Mouse (Mus musculus): Measurements from ENCODE around the gene Atcay. TPM values are rescaled to one million over a fixed set of nuclear protein-coding genes. Genes with fewer than 3 reads are reported as not detected.
A peak's percentile ranks its signal among the peaks of the same experiment; 100 is the strongest.
"Not testable (repeated sequence)": the region's sequence is repeated elsewhere in the genome, so short reads cannot be mapped to it uniquely, and the experiment has no call there.

The Atcay gene
- total RNA-seq, 2 experiments from 2014 or later, result 170 to 177 TPM

DNA sequence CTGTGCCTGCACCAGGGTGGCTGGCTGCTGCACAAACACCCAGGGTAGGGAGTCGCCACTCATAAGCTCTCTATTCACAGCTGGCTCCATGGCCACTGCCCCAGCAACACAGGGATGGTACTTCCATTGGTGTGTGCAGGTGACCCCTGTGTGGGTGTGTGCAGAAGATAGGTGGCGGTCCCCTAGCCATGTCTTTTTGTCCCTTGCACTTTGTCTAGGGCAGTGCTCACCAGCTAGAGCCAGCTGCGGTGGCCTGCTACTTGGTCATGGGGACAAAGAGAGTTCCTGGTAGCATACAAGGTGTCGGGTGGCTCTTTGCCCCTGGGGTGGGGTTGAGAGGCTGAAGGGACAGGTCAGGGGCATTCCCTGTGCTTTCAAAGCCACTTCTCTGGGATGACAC, 13.5 kb upstream of the Atcay start:
- DNase-seq (ENCODE audit: low spot score in 2 of 2), result no peak

DNA sequence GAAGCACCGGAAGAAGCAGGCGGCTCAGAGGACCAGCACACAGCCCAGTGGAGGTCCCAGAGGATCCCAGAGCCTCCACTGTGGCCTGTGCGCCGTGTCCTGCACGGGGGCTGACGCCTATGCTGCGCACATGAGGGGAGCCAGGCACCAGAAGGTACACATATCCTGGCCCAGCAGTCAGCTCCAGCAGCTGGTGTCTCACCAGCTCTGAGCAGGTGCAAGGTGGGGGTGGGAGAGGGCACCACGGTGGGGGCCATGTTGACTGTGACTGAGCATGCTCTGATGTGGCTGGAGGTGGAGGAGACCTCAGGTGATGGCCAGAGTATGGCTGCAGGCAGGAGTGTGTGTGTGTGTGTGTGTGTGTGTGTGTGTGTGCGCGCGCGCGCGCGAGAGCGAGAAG, 11.4 kb upstream of the Atcay start:
- DNase-seq (ENCODE audit: low spot score in 2 of 2), result no peak

DNA sequence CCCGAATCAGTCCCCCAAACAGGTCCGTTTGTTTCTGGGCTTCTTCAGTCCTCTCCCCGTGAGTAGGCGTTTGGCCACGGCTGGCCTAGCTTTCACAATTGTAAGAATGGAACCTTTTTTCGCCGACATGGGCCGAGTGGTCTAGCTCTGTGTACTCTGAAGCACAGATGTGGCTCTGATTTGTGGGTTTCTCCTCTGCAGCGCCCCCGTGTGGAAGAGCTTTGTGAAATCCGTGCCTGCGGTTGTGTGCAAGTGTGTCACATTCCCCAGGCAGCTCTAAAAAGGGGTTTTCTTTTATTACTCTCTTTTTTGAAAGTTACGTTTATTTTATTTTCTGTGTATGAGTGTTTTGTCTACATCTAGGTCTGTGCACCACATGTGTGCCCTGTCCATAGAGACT, 10.2 kb upstream of the Atcay start:
- peak; percentile 76 to 78 for DNase-seq (ENCODE audit: low spot score in 2 of 2)

DNA sequence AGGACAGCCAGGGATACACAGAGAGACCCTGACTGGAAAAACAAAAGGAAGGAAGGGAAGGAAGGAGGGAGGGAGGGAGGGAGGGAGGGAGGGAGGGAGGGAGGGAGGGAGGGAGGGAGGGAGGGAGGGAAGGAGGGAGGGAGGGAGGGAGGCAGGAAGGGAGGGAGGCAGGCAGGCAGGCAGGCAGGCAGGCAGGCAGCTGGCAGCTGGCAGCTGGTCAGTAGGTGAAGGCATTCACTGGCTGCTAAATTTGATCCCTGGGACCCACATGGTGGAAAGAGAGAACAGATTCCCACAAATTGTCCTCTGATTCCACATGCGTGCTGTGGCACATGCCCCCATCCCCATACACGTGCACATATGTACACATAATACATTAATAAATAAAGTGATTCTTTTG, 8.0 kb upstream of the Atcay start:
- no peak for DNase-seq (ENCODE audit: low spot score in 2 of 2)

DNA sequence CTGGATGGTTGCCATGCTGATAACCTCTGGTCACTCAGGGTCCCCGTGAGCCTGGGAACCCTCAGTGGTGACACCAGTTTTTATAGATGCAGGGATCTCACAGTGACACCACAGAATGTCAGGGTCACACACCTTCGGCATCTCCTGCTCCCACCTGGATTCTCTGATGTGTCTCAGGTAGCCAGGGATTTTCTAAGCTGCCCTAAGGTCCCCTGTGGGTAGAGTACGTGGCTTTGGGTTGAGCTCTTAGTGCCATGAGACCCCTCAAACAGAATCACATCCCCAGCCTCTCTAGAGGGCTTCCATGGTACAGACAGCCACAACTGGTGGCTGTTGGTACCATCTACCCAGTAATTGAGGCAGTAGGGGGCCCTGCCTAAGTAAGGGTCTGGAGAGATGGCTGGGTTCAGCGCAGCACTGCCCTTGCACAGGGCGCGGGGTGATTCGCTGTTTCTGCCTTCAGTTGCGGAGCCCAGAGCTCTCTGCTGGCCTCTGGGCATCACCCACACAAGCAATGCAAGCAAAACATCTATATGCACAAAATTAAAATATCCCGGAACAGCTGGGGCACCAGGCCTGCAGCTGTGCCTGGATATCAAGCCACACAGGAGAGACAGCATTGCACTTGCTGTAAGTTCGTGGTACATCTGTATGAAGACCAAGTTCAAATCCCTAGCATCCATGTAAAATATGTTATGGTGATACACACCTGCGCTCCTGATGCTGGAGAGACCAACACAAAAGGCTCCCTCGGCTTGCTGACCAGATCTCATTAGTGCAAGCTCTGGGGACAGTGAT, 6.0 kb upstream of the Atcay start:
- DNase-seq (ENCODE audit: low spot score in 2 of 2), result no peak

DNA sequence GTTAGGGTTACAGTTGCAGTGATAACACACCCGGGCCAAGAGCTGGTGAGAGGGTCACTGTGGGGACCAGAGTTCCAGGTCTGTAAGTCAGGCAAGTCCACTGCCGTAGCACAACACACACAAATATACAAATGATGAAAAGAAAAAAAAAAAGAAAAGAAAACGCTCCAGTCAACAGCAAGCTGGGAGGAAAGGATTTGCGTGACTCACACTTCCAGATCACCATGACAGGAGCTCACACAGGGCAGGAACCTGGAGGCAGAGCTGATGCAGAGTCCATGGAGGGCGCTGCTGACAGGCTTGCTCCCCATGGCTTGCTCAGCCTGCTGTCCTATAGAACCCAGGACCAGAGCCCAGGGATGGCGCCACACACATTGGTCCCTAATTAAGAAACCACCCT, 3.6 kb upstream of the Atcay start:
- DNase-seq (ENCODE audit: low spot score in 2 of 2), result no peak

DNA sequence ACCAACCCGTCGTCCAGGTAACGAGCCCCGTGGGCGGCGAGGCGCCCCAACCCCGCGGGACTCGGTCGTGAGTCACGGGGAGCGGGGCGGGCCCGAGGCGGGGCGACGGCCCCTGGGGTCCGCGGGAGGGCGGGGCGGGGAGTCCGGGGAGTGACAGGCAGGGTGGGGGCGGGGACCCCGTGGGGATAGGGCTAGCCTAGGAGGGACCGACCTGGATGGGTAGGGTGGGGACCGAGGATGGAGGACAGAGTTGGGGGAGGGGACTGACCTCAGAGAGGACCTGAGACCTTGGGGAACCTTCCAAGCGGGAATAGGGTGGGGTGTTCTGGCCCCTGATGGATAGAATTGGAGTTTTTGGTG, 2.6 kb upstream of the Atcay start:
- no peak for DNase-seq (ENCODE audit: low spot score in 2 of 2)

DNA sequence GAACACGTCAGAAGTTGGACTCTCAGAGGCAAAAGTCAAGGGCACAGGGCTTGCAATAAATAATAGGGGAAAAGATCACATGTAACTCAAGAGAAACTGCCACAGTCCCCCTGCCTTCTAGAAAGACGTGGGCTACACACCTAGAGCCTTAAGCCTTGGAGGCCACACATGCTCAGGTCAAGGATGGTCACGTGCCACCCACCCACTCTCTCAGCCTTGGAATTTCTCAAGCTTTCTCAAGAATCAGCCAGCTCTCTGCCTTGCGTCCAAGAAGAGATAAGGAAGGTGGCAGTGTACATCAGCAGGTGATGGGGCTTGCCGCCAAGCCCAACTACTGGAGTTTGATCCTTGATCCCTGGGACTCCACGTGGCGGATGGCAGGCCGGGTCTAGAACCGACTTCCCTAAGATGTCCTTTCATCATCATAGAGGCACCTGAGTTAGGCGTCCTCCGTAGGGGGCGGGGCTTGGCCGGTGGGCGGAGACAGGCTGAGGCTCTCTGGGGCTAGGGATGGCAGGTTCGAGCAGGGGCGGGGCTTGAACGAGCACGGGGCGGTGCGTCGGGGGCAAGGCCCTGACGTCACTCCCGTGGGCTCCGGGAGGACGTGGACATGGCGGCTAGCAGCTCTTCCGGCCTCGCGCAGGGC, 2.1 kb upstream of the Atcay start, which contains the start of gene Zfr2:
Gene Zfr2 (plus strand): TSS at position 576 of the 646 bp plus-strand sequence.
- DNase-seq (ENCODE audit: low spot score in 2 of 2), result peak; percentile 90 to 95

DNA sequence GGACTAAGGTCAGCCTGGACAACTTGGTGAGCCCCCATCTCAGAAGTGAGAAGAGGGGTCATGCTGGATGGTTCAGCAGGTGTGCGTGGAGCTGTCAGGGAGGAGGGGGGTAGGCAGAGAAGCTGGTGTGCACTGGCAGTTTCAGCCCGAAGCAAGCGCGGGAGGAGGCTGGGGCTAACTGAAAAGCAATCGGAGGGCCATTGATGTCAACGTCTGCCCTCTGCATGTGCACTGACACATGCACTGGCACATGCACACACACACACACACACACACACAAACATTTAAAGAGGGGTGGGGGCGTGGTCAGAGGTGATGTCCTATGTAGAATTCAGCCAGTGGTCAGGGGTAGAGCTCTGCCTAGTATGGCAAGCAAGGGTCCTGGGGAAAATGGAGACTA, 803 bp upstream of the Atcay start:
- no peak for DNase-seq (ENCODE audit: low spot score in 2 of 2)

DNA sequence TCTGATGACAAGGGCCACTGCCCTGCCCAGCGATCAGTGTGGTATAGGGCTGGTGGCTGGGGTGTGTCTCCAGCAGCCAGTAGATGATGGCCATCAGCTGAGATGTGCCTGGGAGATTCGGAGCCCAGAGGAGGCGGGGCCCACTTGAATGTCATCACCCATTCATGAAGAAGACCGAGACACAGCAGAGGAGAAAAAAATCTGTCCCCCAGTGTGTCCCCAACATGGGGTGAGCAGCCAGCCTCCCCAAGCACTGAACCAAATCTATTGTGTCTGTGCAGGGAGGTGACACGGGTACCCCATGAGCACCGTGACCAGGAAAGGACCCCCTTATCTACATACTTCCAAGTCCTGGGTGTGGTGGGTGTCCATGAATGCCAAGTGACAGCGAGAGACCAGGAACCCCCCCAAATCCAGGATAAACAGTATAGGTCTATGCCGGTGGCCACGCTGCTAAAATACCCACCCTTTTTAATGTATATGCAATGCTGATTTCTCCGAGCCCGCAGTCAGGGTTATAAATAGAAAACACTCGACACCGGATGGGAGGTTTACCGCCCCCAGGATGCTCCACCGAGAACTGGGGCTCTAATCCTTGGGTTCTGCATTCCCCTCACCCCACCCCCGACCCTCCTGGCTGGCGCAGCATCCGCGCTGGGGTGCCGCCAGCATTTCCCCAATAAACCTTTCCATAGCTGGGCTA, 747 bp downstream of the Atcay start:
- DNase-seq (ENCODE audit: low spot score in 2 of 2), result no peak

DNA sequence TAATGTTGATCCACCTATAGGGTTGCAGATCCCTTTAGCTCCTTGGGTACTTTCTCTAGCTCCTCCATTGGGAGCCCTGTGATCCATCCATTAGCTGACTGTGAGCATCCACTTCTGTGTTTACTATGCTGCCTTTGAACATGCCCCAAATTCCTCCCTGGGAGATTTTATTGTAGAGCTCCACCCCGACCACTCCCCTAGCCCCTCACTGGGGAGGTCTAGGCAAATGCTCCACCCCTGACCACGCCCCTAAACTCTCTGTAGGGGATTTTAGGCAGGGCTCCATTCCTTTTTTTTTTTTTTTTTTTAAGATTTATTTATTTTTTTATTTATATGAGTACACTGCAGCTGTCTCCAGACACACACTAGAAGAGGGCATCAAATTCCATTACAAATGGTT, 6.9 kb downstream of the Atcay start:
- DNase-seq (ENCODE audit: low spot score in 2 of 2), result not testable (repeated sequence)

DNA sequence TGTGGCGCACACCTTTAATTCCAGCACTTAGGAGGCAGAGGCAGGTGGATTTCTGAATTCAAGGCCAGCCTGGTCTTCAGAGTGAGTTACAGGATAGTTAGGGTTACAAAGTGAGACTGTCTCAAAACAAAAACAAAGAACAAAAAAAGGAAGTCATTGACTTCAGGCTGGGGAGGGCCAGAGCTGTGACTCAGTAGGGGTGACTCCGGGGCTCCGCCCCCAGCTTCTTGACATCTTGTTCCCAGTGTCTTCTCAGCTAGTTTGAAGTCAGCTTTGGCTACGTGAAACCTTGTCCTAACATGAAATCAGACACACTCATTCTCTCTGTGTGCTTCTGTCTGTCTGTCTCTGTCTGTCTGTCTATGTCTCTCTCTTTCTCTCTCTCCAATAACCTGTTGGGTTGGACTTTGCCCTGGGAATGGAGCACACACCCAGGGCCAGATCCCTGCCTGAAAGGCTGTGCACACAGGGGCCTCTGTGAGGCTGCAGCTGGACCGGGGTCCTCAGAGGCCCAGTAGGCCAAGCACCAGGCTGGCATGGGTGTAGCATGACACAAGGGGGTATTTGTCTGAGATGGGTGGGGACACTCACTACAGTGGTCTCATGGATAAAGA, 9.1 kb downstream of the Atcay start:
- DNase-seq (ENCODE audit: low spot score in 2 of 2), result no peak

DNA sequence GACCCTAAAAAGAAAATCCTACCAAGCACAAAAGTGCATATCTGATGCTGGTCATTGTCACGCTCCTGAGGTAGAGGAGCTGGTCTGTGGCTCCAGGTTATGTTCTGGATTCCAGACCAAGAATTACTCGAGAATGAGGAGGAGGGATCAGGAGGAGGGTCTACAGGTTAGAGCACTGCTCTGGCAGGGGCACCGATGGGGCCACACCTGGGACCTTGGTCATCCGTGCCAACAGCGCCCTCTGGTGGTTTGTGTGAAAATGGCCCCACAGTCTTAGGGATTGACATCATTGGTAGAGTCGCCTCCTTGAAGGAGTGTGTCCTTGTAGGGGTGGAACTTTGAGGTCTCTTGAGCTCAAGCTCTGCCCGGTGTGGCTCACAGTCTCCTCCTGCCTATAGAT, 12.7 kb downstream of the Atcay start:
- DNase-seq (ENCODE audit: low spot score in 2 of 2), result peak; percentile 59 to 69

DNA sequence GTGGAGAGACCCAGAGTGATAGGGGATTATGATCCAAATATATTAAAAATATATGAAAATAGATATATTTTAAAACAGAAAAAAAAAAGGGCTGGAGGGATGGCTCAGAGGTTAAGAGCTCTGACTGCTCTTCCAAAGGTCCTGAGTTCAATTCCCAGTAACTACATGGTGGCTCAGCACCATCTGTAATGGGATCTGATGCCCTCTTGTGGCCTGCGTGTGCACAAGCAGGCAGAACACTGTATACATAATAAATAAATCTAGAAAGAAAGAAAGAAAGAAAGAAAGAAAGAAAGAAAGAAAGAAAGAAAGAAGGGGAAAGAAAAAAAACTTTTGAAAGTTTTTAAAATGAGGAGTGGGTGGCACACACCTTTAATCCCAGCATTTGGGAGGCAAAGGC, 13.4 kb downstream of the Atcay start:
- DNase-seq (ENCODE audit: low spot score in 2 of 2), result not testable (repeated sequence)

DNA sequence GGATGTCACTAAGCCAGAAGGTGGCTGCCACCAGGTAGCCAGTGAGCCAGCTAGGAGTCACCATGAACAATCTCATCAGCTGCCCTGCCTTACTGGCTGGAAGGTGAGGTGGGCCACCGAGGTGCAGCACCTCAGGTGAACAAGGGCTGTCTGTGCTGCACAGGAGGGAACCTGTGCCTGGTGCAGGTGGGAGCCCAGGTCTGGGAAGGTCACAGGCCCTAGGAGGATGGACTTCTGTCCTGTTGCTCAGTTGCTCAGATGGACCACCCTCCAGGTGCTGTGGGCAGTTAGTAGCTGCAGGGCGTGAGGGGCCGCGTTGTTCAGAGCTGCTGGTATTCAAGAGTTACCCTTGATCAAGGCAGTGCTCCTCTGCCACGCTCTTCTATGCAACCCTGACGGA, 13.8 kb downstream of the Atcay start:
- no peak for DNase-seq (ENCODE audit: low spot score in 2 of 2)

DNA sequence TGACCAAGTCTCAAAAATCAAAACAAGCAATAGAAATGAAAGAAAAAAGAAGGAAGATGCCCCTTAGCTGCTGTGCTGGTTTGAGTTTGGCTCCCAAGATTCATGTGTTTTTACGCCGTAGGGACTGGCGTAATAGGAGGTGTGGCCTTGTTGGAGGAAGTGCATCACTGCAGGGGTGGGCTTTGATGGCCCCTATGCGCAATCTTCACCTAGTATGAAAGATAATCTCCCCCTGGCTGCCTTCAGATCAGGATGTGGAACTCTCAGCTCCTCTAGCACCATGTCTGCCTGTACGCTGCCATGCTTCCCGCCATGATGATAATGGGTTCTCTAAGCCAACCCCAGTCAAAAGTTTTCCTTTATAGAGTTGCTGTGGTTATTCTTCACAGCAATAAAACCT, 14.4 kb downstream of the Atcay start:
- no peak for DNase-seq (ENCODE audit: low spot score in 2 of 2)

DNA sequence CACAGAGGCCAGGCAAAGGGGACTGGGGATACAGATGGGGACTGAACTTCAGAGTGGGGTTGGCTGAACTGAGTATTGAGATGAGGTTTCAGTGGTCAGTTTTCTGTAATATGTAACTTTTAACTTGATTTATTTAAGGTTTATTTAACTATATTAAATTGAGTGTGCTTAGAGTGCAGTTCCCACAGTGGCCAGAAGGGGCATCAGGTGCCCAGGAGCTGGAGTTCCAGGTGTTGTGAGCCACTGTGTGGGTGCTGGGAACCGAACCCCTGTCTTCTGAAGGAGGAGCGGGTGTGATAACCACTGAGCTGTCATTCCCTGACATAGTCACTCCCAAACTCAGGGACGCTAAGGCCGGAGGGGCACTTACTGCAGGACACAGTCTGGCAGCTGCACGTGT, 20.5 kb downstream of the Atcay start:
- DNase-seq (ENCODE audit: low spot score in 2 of 2), result no peak

DNA sequence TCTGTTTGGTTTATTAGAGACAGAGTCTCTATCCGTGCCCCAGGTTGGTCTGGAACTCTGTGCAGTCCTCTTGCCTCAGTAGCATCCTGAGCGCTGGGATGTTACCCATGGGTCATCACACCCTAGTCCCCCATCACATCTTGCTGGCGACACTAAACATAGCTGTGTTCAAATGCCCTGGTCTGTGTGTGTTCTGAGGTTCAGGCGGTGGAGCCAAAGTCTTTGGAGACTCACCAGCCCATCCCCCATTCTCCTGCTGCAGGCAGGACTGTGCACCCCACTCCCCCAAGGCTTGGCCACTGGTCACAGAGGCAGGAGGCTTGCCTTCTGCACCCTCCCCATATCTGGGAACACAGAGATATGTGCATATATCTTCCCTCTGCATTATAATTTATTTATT, 26.5 kb downstream of the Atcay start:
- DNase-seq (ENCODE audit: low spot score in 2 of 2), result no peak

DNA sequence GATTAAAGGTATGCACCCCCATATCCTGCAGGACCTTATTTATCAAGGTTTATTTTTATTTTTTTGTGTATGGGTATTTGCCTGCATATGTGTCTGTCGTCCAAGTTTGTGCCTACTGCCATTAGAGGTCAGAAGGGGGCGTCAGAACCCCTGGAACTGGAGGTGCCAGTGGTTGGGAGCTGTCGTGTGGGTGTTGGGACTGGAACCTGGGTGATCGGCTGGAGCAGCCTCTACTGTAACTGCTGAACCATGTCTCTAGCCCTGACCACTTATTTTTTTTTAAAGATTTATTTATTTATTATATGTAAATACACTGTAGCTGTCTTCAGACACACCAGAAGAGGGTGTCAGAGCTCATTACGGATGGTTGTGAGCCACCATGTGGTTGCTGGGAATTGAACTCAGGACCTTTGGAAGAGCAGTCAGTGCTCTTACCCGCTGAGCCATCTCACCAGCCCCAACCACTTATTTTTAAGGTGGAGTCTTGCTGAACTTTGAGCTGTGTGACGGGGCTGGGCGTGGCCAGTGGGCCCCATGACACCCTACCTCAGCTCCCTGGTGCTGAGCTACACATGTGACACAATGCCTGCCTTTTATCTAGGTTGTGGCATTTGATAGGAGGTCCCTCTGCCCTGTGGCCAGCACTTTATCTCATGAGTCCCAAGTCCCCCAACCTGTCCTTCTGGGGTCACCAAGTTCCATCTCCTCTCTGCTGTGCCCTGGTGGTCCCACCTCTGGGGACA, 27.5 kb downstream of the Atcay start:
- no peak for DNase-seq (ENCODE audit: low spot score in 2 of 2)

DNA sequence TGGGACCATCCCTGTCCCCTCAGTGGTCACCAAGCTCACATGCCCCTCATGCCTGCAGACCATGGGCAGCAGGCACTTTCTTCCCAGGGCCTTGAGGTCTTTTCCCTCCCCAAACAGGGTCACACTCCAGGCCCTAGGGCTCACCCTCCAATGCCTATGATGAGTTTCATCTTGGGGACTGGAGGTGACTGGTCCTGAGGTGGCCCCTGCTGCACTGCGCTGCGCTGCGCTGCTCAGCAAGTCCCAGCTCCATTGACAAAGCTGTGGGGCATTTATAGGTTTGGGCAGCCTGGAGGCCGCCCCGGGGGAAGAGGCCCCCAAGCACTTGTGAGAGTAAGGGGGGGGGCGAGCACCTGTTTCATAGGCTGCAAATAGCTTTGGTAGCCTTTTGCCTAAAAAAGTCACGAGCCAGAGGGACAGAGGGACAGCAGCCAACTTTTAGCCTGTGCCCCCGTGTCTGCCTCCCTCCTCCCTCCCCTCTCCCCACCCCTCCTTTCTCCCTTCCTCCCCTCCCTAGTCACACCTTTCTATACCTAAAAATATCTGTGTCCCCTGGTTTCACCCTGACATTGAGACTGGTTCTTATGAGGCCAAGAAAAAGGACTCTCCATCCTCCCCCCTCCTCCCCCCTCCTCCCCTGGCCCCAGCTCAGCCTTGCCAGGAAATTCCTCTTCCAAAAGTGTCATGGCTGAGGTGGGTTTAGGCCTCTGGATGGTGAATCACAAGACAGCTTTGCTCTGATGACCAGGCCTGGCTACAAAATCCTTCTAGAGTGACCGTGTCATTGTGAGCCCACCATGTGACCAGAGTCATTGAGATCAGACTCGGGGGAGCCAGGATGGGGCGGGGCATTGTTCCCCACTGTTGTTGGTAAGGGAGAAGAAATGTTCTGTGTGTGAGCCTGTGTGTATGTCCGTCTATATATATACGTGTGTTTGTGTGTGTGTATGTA, 28.6 kb downstream of the Atcay start, which contains the start of gene Nmrk2:
Gene Nmrk2 (minus strand): TSS at position 245 of the 952 bp plus-strand sequence.
- DNase-seq (ENCODE audit: low spot score in 2 of 2), result no peak
